Mouse (Mus musculus): ENCODE data around the gene Slc1a1. TPM values are rescaled to one million over a fixed set of nuclear protein-coding genes. Genes with fewer than 3 reads are reported as not detected.

The Slc1a1 gene
- total RNA-seq, 4 experiments from 2014 or later, result 2.3 to 2.9 (median 2.6) TPM

DNA sequence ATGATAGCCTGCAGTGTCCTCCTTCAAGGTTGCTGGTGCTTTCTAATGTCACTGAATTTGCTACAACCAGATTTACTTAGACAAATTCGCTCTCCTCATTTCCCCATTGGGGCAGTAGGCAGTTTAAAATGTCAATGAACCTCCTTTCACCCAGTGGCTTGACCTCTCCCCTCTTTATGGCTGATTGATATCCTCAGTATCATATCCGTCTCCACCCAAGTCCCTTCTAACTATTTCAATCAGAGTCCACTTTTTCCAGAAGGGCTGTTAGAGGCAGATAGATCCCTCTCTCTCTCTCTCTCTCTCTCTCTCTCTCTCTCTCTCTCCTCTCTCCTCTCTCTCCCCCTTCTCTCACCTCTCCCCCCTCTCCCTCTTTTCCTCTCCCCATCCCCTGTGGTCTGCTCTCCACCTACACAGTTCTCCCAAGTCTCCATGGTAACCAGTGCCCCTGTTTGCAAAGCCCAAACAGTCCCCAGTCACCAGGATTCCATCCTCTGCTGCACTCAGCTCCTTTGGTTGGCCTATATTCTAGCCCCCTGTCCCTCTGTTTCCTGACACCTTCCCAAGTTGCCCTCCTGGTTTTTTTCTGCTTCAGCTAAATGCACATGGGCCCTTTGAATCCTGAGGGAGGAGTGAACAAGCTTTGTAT, 80.9 kb downstream of the Slc1a1 start:
- DNase-seq (ENCODE audit: low spot score in 2 of 2), result no peak

DNA sequence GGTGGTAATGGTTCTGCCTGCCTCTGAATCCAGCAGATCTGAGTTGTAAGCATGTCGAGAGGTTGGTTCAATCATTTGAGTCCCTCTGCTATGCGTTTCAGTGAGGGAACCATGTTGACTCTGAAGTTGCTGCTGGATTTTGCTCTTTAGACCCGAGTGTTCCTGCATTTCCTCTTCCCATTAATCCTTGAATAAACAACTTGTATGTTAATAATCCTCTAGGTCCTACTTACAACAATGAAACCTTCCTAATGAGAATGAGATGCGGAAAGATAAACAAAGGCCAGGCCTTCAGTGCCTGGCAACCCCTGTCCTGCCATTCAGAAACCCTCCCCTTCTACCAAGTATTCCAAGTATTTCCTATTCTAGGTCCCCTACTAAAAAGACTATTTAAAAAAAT, 81.6 kb downstream of the Slc1a1 start:
- DNase-seq (ENCODE audit: low spot score in 2 of 2), result no peak

DNA sequence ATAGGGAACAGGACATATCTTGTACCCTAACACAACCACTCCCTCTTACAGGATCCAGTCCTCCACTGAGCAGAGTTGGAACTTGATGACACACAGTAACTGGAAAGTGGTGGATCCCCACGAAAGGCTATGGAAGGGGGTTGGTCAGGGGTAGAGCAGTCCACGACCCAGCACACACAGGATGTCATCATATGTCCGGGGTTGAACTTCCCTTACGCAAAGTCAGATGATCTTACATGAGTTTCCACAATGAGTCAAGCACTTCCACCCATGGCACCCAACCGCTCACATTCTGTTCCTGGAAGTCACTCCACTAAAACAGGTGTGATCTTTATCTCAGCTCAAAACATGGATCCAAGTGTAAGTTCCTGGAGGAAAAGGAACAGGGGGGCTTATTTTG, 83.0 kb downstream of the Slc1a1 start:
- DNase-seq (ENCODE audit: low spot score in 2 of 2), result no peak

DNA sequence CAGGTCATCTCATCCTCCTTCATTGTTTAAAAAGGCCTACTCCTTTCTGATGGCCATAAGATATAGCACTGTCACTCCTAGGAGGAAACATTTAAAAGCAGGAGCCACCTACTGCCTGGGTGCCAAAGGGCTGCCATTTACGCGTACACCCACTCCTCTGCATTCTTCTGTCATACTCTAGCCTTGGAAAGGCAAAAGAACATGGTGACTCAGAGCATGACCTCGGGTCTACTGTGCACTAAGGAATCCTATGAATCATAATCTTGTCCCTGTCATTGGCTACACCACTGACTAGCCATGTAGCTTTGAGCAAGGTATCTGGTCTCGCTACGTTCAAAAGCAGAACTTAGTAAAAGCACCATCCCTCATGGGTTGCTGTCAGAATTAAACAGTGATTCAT, 91.5 kb downstream of the Slc1a1 start:
- no peak for DNase-seq (ENCODE audit: low spot score in 2 of 2)

DNA sequence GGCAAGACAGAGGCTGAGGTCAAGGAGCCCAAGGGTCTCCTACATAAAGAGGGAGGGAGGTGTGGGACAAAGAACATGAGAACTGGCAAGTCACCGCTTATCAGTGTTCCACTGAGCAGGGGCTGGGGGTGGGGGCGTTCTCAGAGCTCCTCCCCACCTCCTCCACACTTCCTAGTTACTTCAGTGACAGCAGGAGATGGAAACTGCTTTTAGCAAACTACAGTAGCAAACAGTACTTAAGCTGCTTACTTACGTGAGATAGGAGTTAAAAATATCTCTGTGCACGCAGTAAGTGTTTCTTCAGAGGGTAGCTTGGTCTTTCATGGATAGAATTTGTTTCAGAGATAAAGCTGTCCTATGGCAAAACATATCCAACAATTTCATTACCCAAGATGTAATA, 92.5 kb downstream of the Slc1a1 start:
- DNase-seq (ENCODE audit: low spot score in 2 of 2), result no peak

DNA sequence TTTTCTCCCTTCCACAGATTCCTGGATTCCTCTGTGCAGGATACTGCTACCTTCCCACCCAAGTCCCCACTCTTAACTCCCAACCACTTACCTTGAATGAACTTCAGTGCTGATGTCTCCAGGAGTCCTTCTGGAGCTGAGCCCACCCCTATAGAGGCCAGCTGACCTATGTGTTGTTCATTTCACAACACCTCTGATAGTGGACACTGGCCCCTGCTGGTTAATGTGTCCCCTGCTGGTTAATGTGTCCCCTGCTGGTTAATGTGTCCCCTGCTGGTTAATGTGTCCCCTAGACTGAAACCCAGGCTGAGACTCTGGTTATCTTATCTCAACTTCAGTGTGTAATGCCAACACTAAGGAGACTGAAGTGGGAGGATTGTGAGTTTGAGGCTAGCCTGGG, 94.2 kb downstream of the Slc1a1 start:
- DNase-seq (ENCODE audit: low spot score in 2 of 2), result no peak

DNA sequence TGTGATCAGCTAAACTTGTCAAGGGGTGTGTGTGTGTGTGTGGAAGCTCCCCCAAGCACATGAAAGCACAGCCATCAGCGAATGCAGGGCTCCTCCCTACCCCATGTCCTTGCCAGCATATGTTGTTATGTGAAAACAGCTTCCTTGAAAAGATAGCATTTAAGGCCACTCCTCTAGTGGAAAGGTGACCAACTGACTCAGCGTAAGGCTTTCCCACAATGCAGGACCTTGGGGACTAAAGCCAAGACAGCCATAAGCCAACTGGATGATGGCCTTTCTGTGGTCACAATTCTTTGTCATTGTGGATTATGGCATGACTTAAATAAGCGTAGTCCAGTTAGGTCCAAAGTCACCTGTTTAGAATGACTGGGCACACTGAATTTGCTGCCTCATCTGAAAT, 100.0 kb downstream of the Slc1a1 start:
- no peak for DNase-seq (ENCODE audit: low spot score in 2 of 2)

DNA sequence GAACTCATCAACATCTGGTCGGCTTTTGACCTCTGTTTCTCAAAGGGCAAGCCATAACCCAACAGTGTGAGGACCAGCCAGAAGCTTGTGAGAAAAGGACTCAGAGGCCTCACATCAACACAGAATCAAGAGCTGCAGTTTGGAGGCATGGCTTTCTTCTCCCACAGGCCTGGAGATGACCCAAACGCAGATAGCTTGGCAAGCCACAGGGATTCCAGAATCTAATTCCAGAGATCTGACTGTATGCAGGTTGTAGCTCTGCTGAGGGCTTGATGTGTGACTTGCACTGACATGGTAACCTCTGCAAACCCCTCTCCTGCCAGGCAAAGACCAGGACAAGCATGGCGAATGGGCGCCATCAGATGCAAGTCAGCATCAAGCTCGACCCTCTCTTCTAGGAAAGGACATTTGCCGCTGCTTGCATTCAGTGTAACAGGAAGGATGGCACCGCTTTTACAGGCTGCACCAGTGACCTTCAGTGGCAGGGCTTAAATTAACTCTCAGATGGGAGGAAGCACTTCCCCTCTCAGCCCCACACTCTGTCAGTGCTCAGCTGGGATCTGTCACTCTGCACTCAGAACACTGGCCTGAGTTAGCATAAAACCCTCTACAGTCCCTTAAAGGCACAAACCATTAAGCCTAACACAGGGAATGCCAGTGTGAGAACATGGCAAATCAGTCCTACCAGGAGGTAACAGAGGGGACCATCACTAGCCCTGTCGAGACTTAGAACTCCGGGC, 105.5 kb downstream of the Slc1a1 start:
- DNase-seq (ENCODE audit: low spot score in 2 of 2), result no peak

DNA sequence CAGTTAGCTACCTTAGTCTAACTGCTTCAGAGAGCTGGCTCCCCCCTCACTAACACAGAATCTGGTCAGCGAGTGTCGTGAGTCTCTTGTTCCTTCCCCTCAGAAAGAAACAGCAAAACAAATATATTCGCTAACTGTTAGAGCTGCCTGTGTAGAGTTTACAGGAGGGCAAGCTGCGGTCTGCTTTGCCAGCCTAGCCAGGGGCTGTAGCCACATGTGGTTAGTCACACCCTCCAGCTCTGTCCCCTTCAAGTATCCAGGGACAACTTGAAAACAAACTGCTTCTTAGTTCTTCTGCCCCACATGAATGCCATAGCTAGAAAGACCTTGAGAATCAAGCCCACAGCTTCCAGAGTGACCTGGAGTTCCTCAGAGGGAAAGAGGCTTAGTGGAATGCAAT, 106.4 kb downstream of the Slc1a1 start:
- DNase-seq (ENCODE audit: low spot score in 2 of 2), result no peak

DNA sequence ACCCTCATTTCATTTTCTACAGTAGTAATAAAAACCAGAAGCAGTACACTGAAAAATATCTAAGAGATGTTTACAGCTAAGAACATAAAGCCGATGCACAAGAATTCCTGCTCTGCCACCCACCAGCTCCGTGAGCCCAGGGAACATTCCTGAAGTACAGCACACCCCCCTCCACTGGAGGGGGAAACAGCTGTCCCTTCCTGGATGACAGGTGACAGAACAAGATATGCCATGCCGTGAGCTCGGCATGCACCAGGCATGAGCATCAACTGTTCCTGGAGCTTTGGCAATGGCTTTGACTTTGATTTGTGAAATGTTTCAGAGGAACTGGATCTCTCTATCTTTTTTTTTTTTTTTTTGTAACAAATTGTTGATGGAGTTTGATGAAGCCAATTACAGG, 111.9 kb downstream of the Slc1a1 start:
- no peak for DNase-seq (ENCODE audit: low spot score in 2 of 2)

DNA sequence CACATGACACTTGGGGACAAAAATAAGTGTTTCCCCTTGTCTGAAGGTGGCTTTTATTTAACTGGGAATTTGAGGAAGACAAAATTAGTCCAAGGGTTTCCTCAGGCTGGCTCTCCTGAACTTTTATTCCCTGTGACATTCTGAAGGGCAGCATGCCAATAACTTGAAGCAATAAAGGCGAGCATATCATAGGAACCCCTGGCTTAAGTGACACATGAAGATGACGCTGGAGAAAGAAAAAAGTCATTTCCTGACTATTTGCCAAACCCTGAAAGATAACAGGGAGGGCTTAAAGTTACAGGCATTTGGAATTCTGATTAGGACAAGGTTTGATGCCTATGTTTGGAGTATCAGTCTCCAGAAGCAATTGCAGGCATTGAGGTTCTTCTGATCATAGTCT, 112.5 kb downstream of the Slc1a1 start:
- no peak for DNase-seq (ENCODE audit: low spot score in 2 of 2)

DNA sequence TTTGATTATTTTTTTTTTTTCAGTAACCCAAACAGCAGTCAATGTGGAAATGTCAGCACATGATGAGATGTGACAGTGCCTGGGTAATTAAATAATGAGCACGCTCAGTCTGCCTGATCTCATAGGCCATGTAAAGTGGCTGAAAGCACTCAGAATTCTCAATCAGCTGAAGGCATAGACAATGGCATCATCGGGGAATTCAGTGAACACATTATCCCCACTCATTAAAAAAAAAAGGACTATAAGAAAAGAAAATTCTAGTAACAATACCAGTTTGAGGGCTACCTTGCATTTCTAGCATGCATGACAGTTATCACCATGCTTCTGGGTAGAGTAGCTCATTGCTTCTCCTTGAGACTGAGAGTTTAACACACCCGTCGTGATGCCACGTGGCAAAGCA, 116.4 kb downstream of the Slc1a1 start:
- DNase-seq (ENCODE audit: low spot score in 2 of 2), result no peak

DNA sequence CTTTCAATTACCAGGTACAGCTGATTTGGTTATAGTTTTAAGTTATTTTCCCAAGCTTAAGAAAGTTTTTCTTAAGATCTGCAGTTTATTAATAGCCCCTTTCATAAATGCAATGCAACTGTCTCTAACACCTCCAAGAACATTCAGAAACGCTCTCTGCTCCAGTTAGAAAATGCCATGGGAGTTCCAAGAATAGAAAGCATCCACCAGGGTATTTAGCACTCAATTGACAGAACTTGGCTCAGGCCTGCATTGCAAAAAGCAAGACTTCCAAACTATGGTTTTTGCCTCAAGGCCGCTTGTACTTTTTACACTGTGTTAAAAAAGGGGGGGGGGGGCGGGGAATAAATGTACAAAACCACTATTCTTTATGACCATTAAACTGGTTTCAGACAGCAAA, 128.3 kb downstream of the Slc1a1 start:
- no peak for DNase-seq (ENCODE audit: low spot score in 2 of 2)

DNA sequence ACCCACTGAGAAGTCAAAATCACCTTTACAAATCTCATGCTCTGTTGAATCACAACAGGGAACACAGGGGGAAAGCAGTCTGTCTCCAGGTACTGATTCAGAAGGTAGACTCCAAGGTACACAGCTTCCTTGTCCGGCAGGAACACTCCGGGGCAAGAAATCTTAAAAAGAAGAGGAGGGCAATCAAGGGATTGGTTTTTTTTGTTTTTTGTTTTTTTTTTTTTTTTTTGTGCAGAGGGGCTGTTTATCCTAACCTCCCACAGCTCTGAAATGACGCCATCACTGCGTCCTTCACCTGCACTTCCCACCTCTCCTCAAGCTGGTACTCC, 128.6 kb downstream of the Slc1a1 start:
- DNase-seq (ENCODE audit: low spot score in 2 of 2), result no peak

Other genes starting within 250 kb of the Slc1a1 start
- gene Glis3, start 155.0 kb upstream of the Slc1a1 start, total RNA-seq (2022), result under 1 TPM; 0.56 to 0.85 (median 0.75) TPM
- gene Plpp6, start 128.9 kb downstream of the Slc1a1 start, total RNA-seq (2022), result 1 to 10 TPM; 1.7 to 2.1 (median 1.8) TPM
- 1 to 10 TPM; 1.3 to 2.4 (median 1.8) TPM for gene 4430402I18Rik, start 132.8 kb downstream of the Slc1a1 start, total RNA-seq (2022)
- 10 to 100 TPM; 38.6 to 45.9 (median 40.0) TPM for gene Cdc37l1, start 155.3 kb downstream of the Slc1a1 start, total RNA-seq (2022)
- 10 to 100 TPM; 32.4 to 42.5 (median 39.8) TPM for gene Ak3, start 212.9 kb downstream of the Slc1a1 start, total RNA-seq (2022)

Data from gastrocnemius, adult 8-10 months (tissue).